Mouse (Mus musculus): ENCODE measurements around the gene Sfxn5. TPM values are rescaled to one million over a fixed set of nuclear protein-coding genes. Genes with fewer than 3 reads are reported as not detected.
A peak's percentile ranks its signal among the peaks of the same experiment; 100 is the strongest.

Sfxn5 gene
- polyA plus RNA-seq, 1 experiment from 2014 or later: 7.0 TPM

DNA sequence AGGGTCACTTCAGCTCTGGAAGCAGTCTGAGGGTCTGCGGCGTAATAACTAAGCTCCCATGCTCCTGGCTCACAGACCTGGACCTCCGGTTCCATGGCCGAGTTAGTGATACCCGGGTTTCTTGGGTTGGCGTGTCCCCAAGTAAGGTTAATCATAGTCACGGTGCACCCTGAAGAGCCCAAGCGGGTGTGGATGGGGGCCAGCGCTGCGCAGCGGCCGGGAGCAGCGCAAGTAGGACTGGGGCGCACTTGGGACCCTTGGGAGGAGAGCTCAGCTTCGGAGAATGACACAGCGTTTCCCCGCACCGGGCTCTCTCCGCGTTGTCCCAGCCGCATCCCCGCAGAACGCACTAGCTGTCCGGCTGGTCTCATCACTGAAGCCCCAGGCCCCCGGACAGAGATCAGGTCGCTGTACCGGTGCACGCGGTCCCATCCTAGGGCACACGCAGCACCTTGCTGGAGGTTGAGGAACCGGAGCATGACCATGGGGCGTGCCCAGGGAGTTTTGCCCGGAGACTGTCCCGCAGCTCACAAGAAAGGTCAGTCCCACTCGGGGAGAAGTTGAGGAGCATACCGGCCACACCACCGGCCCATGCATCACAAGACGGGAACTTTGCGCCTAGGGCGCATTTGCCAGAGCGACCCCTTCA is 747 bp downstream of the Sfxn5 start:
- peak overlapping the region; percentile 72 for H3K9ac ChIP-seq (ENCODE audit: low read length)
- H3K27me3 ChIP-seq (ENCODE audit: control insufficient read depth, insufficient read depth, low read depth, low read length): no peaks in the 10 kb centered on the region
- H3K36me3 ChIP-seq (ENCODE audit: control insufficient read depth, insufficient read depth, low read length): no peaks in the 10 kb centered on the region
- peak; percentile 39 for ATAC-seq (ENCODE audit: low read depth)
- H3K4me1 ChIP-seq (replicated peaks; ENCODE audit: control insufficient read depth, insufficient read depth, low read length): peaks cover 12% of the 10 kb centered on the region
- WGBS: under 1% methylated on average over 41 of the region's 41 CpGs
- H3K9me3 ChIP-seq (ENCODE audit: control insufficient read depth, low read length): no peaks in the 10 kb centered on the region
- peak overlapping the region; percentile 27; the same call in 1 of the 2 replicates for H3K27ac ChIP-seq (ENCODE audit: low read length)
- peak overlapping the region; percentile 60 for H3K4me3 ChIP-seq (ENCODE audit: low read length)
- peak overlapping the region; percentile 99 for H3K4me2 ChIP-seq (ENCODE audit: low read depth, low read length)

DNA sequence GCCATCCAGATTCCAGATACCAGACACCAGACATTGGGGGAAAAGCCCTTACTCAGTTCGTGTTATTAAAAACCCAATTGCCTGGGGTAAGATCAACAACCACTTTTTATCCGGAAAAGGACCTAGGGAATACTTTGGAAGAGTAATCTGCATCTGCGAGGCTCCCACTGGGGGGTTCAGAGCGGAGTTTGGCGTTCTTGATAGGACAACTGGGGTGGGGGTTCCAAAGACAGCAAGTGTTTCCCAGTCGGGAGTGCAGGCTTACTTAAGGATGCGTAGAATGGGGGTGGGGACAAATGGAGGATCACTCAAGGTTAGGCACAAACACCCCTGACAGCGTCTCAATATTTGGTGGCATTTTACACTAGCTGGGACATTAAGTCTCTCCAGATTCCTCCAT is 1.5 kb downstream of the Sfxn5 start:
- peaks cover 12% of the 10 kb centered on the region for H3K4me1 ChIP-seq (replicated peaks; ENCODE audit: control insufficient read depth, insufficient read depth, low read length)
- H3K9ac ChIP-seq (ENCODE audit: low read length): no peak overlapping the region; the same call in 1 of the 2 replicates
- peak overlapping the region; percentile 99 for H3K4me2 ChIP-seq (ENCODE audit: low read depth, low read length)
- no peak for ATAC-seq (ENCODE audit: low read depth)
- H3K27ac ChIP-seq (ENCODE audit: low read length): no peak overlapping the region
- no peaks in the 10 kb centered on the region for H3K36me3 ChIP-seq (ENCODE audit: control insufficient read depth, insufficient read depth, low read length)
- no peaks in the 10 kb centered on the region for H3K9me3 ChIP-seq (ENCODE audit: control insufficient read depth, low read length)
- 12% methylated on average over 8 of the region's 8 CpGs for WGBS
- no peaks in the 10 kb centered on the region for H3K27me3 ChIP-seq (ENCODE audit: control insufficient read depth, insufficient read depth, low read depth, low read length)
- peak overlapping the region; percentile 60 for H3K4me3 ChIP-seq (ENCODE audit: low read length)

DNA sequence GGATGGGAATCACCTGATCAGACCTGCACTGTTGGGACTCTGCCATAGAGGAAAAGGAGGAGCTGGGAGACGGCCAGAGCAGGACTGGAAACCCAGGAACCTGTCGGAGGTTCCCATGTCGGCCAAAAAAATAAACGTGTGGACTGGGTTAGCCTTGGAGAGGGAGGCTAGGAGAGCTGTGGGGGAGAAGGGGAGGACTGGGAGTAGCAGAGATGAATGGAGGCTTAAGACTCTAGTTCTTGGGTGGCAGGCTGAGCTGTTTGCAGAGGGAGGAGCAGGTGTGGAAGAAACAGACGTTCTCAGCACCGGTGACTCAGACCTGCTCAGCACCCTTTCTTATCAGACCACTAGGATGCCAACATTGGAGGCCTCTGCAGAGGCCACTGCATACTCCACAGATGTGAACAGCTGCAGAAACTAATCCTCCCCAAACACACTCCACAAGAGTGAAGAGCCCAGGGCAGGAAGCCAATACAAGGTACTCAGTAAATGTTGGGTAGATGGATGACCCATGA is 1.9 kb downstream of the Sfxn5 start:
- 25% methylated on average over 6 of the region's 6 CpGs for WGBS

DNA sequence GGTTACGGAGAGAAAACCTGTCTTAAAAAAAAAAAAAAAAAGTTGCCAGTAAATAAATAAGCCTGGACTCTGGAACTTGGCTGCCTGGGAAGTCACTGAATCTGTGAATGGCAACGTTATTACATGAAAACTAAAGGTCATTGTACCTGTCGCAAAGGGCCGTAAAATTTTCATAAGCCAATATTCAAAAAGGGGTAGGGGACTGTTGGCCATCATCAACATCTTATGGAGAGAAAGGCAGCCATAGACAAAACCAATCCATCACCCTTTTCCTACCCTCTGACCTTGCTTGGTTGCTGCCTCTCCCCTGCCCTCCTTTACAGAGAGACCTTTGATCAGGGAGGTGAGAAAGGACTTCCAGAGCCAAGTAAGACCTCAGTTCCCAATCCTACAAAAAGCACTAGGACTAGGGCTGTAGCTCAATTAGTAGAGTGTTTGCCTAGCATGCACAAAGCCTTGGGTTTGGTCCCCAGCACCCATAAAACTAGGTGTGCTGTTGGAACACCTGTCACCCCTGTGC is 3.5 kb downstream of the Sfxn5 start:
- H3K27ac ChIP-seq (ENCODE audit: low read length): no peak overlapping the region
- no peak for ATAC-seq (ENCODE audit: low read depth)
- H3K9ac ChIP-seq (ENCODE audit: low read length): no peak overlapping the region
- no peak overlapping the region for H3K4me2 ChIP-seq (ENCODE audit: low read depth, low read length)
- peaks cover 12% of the 10 kb centered on the region for H3K4me1 ChIP-seq (replicated peaks; ENCODE audit: control insufficient read depth, insufficient read depth, low read length)
- H3K9me3 ChIP-seq (ENCODE audit: control insufficient read depth, low read length): no peaks in the 10 kb centered on the region
- H3K36me3 ChIP-seq (ENCODE audit: control insufficient read depth, insufficient read depth, low read length): no peaks in the 10 kb centered on the region
- no peaks in the 10 kb centered on the region for H3K27me3 ChIP-seq (ENCODE audit: control insufficient read depth, insufficient read depth, low read depth, low read length)
- 90% methylated on average over 4 of the region's 4 CpGs for WGBS
- no peak overlapping the region for H3K4me3 ChIP-seq (ENCODE audit: low read length)

More for the DNA sequence above, 1.9 kb downstream of the Sfxn5 start:
- Histone ChIP-seq H3K9ac (ENCODE audit: low read length) (no peak overlapping the region), H3K9me3 (ENCODE audit: control insufficient read depth, low read length) (no peaks in the 10 kb centered on the region), H3K27ac (ENCODE audit: low read length) (no peak overlapping the region), H3K36me3 (ENCODE audit: control insufficient read depth, insufficient read depth, low read length) (no peaks in the 10 kb centered on the region), H3K4me2 (ENCODE audit: low read depth, low read length) (no peak overlapping the region), H3K4me1 (replicated peaks; ENCODE audit: control insufficient read depth, insufficient read depth, low read length) (peaks cover 12% of the 10 kb centered on the region), H3K27me3 (ENCODE audit: control insufficient read depth, insufficient read depth, low read depth, low read length) (no peaks in the 10 kb centered on the region), H3K4me3 (ENCODE audit: low read length) (no peak overlapping the region)
- ATAC-seq (ENCODE audit: low read depth): no peak

DNA sequence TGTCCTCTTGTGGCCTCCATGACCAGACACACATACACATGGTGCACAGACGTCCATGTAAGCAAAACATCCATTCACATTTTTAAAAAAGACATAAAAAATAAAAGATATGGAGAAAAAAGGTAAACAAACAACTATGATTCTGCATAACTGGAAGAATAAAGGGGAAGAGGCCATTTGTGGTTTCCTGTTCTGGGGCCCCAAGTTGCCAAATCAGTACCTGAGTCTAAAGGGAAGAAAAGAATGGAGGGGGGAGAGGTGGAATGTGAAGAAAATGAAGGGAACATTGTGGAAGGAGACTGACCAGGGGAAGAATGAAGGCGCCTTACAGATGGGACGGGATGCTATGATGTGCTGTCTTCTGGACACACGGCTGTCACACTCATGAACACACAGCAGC is 6.7 kb downstream of the Sfxn5 start:
- no peak for ATAC-seq (ENCODE audit: low read depth)
- no peak overlapping the region for H3K4me3 ChIP-seq (ENCODE audit: low read length)
- no peak overlapping the region for H3K9ac ChIP-seq (ENCODE audit: low read length)
- no peak overlapping the region for H3K27ac ChIP-seq (ENCODE audit: low read length)
- H3K4me2 ChIP-seq (ENCODE audit: low read depth, low read length): no peak overlapping the region
- no peaks in the 10 kb centered on the region for H3K9me3 ChIP-seq (ENCODE audit: control insufficient read depth, low read length)
- no peaks in the 10 kb centered on the region for H3K36me3 ChIP-seq (ENCODE audit: control insufficient read depth, insufficient read depth, low read length)
- no peaks in the 10 kb centered on the region for H3K27me3 ChIP-seq (ENCODE audit: control insufficient read depth, insufficient read depth, low read depth, low read length)
- peaks cover 5% of the 10 kb centered on the region for H3K4me1 ChIP-seq (replicated peaks; ENCODE audit: control insufficient read depth, insufficient read depth, low read length)
- 72% methylated on average over 4 of the region's 4 CpGs for WGBS

DNA sequence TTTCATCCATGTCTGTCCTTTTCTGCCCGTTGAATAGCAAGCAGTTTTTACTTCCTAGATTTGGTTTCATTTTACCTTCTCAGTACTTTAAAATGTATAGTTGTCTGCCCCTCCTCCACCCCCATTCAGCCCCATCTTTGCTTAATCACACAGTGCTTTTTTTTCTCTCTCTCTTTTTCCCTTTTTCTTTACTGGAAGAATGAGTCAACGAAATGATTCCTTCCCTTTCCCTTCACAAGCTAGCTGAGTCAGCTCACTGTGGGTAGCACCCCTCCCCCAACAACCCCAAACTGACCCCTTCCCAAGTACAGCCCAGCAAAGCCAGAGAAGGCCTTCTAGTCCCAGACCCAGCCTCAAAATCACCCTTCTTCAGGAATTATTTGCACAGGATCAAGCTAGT is 8.1 kb downstream of the Sfxn5 start:
- ATAC-seq (ENCODE audit: low read depth): no peak
- H3K27ac ChIP-seq (ENCODE audit: low read length): no peak overlapping the region
- no peaks in the 10 kb centered on the region for H3K4me1 ChIP-seq (replicated peaks; ENCODE audit: control insufficient read depth, insufficient read depth, low read length)
- no peak overlapping the region for H3K9ac ChIP-seq (ENCODE audit: low read length)
- no peaks in the 10 kb centered on the region for H3K36me3 ChIP-seq (ENCODE audit: control insufficient read depth, insufficient read depth, low read length)
- H3K4me3 ChIP-seq (ENCODE audit: low read length): no peak overlapping the region
- no peaks in the 10 kb centered on the region for H3K9me3 ChIP-seq (ENCODE audit: control insufficient read depth, low read length)
- 20% methylated on average over 2 of the region's 2 CpGs for WGBS
- no peaks in the 10 kb centered on the region for H3K27me3 ChIP-seq (ENCODE audit: control insufficient read depth, insufficient read depth, low read depth, low read length)
- no peak overlapping the region for H3K4me2 ChIP-seq (ENCODE audit: low read depth, low read length)

DNA sequence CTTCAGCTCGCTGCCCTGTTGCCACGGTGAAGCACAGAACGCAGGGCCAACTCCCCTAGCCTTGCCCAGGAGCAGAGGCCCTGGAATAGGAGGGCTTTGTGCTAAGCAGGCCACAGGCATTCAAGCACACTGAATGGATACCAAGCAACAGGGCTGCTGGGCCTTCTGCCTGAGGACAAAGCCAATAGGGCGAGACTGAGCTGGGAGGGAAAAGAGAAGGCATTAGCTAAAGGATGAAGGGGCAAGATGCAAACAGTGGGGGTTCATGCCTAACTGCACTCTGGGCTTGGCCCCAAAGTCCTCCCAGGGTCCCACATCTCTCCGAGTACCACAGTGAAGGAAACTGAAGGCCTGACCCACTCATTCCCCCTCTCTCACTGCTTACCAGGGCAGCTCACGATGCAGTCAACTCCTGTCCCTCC is 12.8 kb downstream of the Sfxn5 start:
- H3K27ac ChIP-seq (ENCODE audit: low read length): no peak overlapping the region
- H3K4me3 ChIP-seq (ENCODE audit: low read length): no peak overlapping the region
- no peaks in the 10 kb centered on the region for H3K4me1 ChIP-seq (replicated peaks; ENCODE audit: control insufficient read depth, insufficient read depth, low read length)
- no peaks in the 10 kb centered on the region for H3K9me3 ChIP-seq (ENCODE audit: control insufficient read depth, low read length)
- H3K9ac ChIP-seq (ENCODE audit: low read length): no peak overlapping the region
- H3K27me3 ChIP-seq (ENCODE audit: control insufficient read depth, insufficient read depth, low read depth, low read length): no peaks in the 10 kb centered on the region
- WGBS: 80% methylated on average over 6 of the region's 6 CpGs
- H3K4me2 ChIP-seq (ENCODE audit: low read depth, low read length): no peak overlapping the region
- ATAC-seq (ENCODE audit: low read depth): no peak
- no peaks in the 10 kb centered on the region for H3K36me3 ChIP-seq (ENCODE audit: control insufficient read depth, insufficient read depth, low read length)

DNA sequence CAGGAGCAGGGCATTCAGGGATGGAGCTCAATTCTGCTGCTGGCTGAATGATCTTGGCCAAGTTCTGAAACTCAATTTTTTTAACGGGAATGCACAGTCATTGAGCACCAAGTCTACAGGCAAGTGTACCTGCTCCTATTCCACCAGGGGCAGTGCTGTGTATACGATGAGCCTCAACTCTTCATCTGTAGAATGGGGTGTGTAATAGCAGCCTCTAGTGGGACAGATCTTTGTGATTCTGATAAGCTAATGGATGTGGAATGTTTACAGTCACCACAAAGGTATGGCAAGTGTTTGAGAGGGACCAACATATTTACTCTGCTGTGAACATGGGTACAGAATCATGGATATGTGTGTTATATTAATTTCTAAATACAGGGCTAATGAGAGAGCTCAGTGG is 17.0 kb downstream of the Sfxn5 start:
- no peak overlapping the region for H3K9ac ChIP-seq (ENCODE audit: low read length)
- no peak overlapping the region for H3K27ac ChIP-seq (ENCODE audit: low read length)
- H3K36me3 ChIP-seq (ENCODE audit: control insufficient read depth, insufficient read depth, low read length): no peaks in the 10 kb centered on the region
- H3K4me3 ChIP-seq (ENCODE audit: low read length): no peak overlapping the region
- WGBS: 75% methylated on average over 2 of the region's 2 CpGs
- ATAC-seq (ENCODE audit: low read depth): no peak
- no peaks in the 10 kb centered on the region for H3K9me3 ChIP-seq (ENCODE audit: control insufficient read depth, low read length)
- H3K4me2 ChIP-seq (ENCODE audit: low read depth, low read length): no peak overlapping the region
- H3K4me1 ChIP-seq (replicated peaks; ENCODE audit: control insufficient read depth, insufficient read depth, low read length): no peaks in the 10 kb centered on the region
- H3K27me3 ChIP-seq (ENCODE audit: control insufficient read depth, insufficient read depth, low read depth, low read length): no peaks in the 10 kb centered on the region

DNA sequence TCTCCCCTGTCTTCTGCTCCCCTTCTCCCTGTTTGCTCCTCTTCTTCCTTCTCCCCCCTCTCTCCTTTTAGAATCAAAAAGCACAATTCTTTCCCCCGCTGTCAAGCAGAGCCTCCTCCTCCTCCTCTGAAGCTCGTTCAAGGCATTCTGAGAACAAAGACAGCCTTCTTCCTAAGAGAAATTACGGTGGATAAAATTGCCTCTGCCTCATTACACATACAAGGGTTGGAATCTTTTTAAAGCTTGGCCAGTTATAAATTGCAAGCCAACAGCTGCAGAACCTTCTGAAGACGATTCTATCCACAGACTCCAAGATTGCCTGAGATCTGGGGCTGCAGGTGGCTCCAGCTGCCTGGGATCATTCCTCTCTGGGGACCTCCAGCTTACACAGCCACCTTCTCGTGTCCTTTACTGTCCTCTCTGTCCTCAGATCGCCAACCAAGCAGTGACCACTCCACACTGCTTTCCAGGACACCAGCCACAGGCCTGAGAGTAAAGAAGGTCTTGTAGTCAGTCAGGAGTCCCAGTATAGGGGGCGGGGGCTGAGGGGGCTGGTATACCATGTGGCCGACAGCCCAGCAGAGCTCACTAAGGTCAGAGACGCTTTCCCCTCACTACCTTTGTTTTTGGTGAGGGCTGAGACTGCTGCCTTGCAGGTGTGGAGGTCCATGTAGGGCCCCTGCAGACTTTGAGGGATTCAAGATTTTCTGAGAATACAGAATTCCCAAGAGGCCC is 19.0 kb downstream of the Sfxn5 start:
- H3K4me3 ChIP-seq (ENCODE audit: low read length): no peak overlapping the region
- 45% methylated on average over 9 of the region's 9 CpGs for WGBS
- no peak overlapping the region for H3K9ac ChIP-seq (ENCODE audit: low read length)
- no peaks in the 10 kb centered on the region for H3K9me3 ChIP-seq (ENCODE audit: control insufficient read depth, low read length)
- H3K27me3 ChIP-seq (ENCODE audit: control insufficient read depth, insufficient read depth, low read depth, low read length): no peaks in the 10 kb centered on the region
- H3K4me1 ChIP-seq (replicated peaks; ENCODE audit: control insufficient read depth, insufficient read depth, low read length): no peaks in the 10 kb centered on the region
- no peak overlapping the region for H3K27ac ChIP-seq (ENCODE audit: low read length)
- H3K4me2 ChIP-seq (ENCODE audit: low read depth, low read length): no peak overlapping the region
- no peaks in the 10 kb centered on the region for H3K36me3 ChIP-seq (ENCODE audit: control insufficient read depth, insufficient read depth, low read length)
- ATAC-seq (ENCODE audit: low read depth): no peak

Measured in lung, embryonic 16.5 days (tissue).